Mouse (Mus musculus) megakaryocyte, adult 5-6 weeks (primary cell): ENCODE measurements around the gene Sla2. TPM values are rescaled to one million over a fixed set of nuclear protein-coding genes. Genes with fewer than 3 reads are reported as not detected.
"Not testable (repeated sequence)": the region's sequence is repeated elsewhere in the genome, so short reads cannot be mapped to it uniquely, and the experiment has no call there.

Experiments used
- ATAC-seq: 2 replicates; pipeline ENCODE4 v1.8.0; 2016; ENCODE audit warnings: mild to moderate bottlenecking, inconsistent platforms; ENCODE audit not compliant: poor library complexity, severe bottlenecking
- total RNA-seq, 2 experiments: library from RNA; stranded (forward) in 1 of 2; stranded (reverse) in 1 of 2; fragments of 153-499, 151-499 nt in 1 of 2; fragments of 221-1000, 200-1000 nt in 1 of 2; gene quantifications; 2 replicates each; pipeline versions ENCODE4 v1.2.3 to v1.2.4; 2015 to 2017

The Sla2 gene
- total RNA-seq, 2 experiments from 2014 or later, result 0.83 to 1.3 TPM

- peak; percentile 23; the same call in 1 of the 2 replicates for ATAC-seq
These were observed 45.8 kb downstream of the Sla2 start for GRCm38 (mm10) chr2:156841028-156841840.

GRCm38 (mm10) chr2:156840301-156841027 is 46.5 kb downstream of the Sla2 start:
- peak; percentile 68 for ATAC-seq

- ATAC-seq, result peak; percentile 51; the same call in 1 of the 2 replicates
These were observed 47.4 kb downstream of the Sla2 start, which contains the start of gene Tgif2 for GRCm38 (mm10) chr2:156839319-156840191. Gene Tgif2 (plus strand): TSS chr2:156840007.

GRCm38 (mm10) chr2:156838839-156839238 is 48.2 kb downstream of the Sla2 start:
- ATAC-seq, result no peak

- ATAC-seq, result no peak
These were observed 52.7 kb downstream of the Sla2 start for GRCm38 (mm10) chr2:156834336-156834735.

- not testable (repeated sequence) for ATAC-seq
These were observed 61.9 kb downstream of the Sla2 start for GRCm38 (mm10) chr2:156825128-156825527.

Other genes starting within 250 kb of the Sla2 start
- not detected in 2 replicates for gene Myl9, start 111.8 kb downstream of the Sla2 start, total RNA-seq (2015)
- not detected in 2 replicates for gene Myl9, start 111.8 kb downstream of the Sla2 start, total RNA-seq (2017)
- gene Tgif2, start 47.2 kb downstream of the Sla2 start, total RNA-seq (2015), result 0.36 and 0.38 TPM in 2 replicates
- gene Tgif2, start 47.2 kb downstream of the Sla2 start, total RNA-seq (2017), result 0.73 TPM in 1 of 2 replicates, not detected in the other
- gene 4930518I15Rik, start 29.2 kb downstream of the Sla2 start, total RNA-seq (2015), result 1.4 and 2.4 TPM in 2 replicates
- 1.5 and 1.9 TPM in 2 replicates for gene 4930518I15Rik, start 29.2 kb downstream of the Sla2 start, total RNA-seq (2017)
- gene Rab5if, start 24.1 kb downstream of the Sla2 start, total RNA-seq (2015), result 356 and 374 TPM in 2 replicates
- 194 and 199 TPM in 2 replicates for gene Rab5if, start 24.1 kb downstream of the Sla2 start, total RNA-seq (2017)
- gene Ndrg3, start 104.9 kb upstream of the Sla2 start, total RNA-seq (2015), result 22.4 and 28.5 TPM in 2 replicates
- gene Ndrg3, start 104.9 kb upstream of the Sla2 start, total RNA-seq (2017), result 23.9 and 27.3 TPM in 2 replicates
- gene Dsn1, start 120.0 kb upstream of the Sla2 start, total RNA-seq (2015), result 13.3 and 14.6 TPM in 2 replicates
- gene Dsn1, start 120.0 kb upstream of the Sla2 start, total RNA-seq (2017), result 36.4 and 47.0 TPM in 2 replicates
- 1.1 and 1.3 TPM in 2 replicates for gene Soga1, start 192.1 kb upstream of the Sla2 start, total RNA-seq (2015)
- 1.6 and 1.7 TPM in 2 replicates for gene Soga1, start 192.1 kb upstream of the Sla2 start, total RNA-seq (2017)
- not detected in 2 replicates for gene Tldc2, start 199.9 kb upstream of the Sla2 start, total RNA-seq (2015)
- gene Tldc2, start 199.9 kb upstream of the Sla2 start, total RNA-seq (2017), result not detected in 2 replicates
- 730 and 815 TPM in 2 replicates for gene Samhd1, start 248.1 kb upstream of the Sla2 start, total RNA-seq (2015)
- gene Samhd1, start 248.1 kb upstream of the Sla2 start, total RNA-seq (2017), result 599 and 677 TPM in 2 replicates